Mouse (Mus musculus) frontal cortex, postnatal 14 days (tissue): ENCODE data around the gene Gpr34.

Experiments
- DNase-seq, 2 experiments: peaks; one replicate each; pipeline ENCODE4 v3.0.0; 2022; ENCODE audit warnings: low spot score in 2 of 2

Gene Gpr34

DNA sequence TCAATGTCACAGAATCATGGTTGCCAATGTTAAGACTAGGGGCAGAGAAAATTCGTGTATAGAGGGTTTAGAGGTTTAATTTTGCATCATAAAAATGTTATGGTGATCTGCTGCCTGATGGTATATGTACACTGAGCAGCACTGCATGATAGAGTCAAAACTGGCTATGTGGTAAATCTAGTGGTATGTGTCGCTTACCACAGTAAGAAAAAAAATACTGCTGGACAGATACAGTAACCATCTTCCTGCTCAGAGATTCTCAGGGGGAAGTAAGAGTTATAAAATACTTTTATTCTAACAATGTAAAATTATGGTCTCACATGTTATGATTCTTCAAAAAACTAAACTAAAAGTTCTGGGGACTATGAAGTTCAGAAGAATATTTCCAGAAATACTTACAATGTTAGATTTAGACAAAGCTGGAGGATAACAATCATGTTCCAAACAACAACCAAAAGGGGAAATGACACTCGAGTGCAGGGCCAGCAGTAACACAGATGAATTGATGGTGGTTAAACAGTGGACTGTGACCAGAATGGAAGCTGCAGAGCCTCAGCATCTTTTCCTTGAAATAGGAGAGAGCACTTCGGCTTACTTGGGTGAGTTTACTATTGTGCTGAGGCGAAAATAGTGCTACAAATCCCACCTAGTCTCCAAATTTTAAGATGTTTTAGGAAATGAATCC is at the start of gene Gpr34:
Gpr34 (plus strand) TSS at position 491 of the 685 bp plus-strand sequence.
- DNase-seq = no peak

DNA sequence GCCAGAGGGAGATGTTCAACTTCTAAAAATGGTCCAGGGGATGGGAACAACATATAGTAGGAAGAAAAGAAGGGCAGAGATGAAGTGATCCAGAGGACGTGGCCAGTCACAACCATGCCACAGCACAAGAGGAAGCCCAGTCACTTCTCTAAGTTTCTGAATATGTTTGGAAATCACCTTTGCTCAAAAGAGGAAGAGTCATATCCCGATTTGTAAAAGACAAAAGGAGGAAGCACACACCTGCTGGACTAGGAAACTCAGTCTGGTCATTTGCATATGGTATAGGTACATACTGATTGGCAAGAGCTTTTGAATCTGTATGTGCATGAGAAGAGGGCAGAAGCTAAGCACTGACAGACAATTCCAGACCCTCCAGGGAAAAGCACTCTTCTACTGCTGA is 32.5 kb upstream of the Gpr34 start:
- DNase-seq = no peak

DNA sequence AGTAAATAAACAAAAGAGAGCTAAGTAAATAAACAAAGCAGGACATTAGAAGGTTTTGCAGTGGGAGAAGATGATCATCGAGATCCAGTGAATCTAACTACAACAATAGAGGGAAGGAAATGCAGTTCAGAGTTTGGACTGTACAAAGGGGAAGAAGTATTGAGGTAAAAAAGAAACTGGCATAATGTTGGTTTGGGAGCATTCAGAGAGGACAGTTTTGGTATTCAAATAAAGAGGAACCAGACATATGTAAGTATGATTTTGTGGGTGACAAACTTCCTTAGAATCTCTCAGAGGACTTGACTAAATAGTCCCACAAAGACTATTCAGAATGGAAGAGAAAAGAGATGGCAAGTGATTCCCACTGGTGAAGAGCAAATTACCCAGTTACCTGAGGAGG is 31.9 kb upstream of the Gpr34 start:
- DNase-seq = no peak

DNA sequence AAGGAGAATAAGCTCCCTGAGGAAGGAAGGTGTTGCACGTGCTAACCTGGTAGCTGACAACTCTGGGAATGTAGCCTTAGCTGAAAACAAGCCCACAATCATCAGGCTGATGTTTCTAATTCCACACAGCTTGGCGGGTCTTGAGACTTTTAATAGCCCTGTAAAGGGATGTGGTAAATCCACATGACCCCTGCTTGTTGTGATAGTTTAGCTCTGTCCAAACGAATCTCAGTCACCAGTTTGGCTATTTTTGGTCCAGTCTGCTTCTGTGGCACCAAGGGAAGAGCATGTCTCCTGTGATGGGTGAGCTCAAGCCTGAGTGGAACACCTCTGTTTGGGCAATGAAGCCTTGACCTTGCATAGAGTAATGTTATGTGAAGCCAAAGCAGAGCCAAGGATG is 25.1 kb upstream of the Gpr34 start:
- no peak for DNase-seq

DNA sequence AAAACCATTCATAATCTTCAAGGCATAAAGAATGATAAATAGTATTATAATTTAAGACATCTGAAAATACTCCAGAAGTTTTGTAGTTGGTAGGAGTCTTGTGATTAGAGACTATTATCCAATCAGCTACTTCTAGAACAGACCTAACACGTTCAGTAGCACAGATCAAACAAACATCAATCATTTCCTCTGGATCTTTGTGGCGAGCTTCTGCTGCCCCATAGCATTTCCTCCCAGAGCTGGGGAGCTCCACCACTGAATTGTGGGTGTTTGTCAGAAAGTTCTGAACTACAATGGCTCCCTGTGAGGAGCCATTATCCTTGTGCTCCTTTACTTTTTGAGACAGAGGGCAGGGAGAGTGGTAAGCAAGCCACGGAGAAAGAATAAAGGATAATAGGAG is 24.1 kb upstream of the Gpr34 start:
- DNase-seq = no peak

DNA sequence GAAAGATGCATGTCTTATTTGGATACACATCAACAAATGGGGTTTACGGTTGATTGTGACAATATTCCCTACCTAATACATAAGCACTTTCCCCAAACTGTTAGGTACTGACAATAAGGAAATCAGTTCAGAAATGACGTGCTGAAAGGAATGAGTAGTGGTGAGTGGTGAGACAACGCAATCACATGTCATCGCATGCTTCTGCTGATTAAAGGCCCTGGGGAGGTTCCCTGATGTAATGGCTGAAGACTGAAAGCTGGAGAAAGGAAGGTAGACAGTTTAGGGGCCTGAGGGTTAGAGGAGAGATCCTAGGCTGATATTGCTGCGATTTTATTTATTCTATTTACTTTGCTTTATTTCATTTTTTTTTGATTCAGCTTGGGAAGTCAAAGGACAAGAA is 20.8 kb upstream of the Gpr34 start:
- no peak for DNase-seq

DNA sequence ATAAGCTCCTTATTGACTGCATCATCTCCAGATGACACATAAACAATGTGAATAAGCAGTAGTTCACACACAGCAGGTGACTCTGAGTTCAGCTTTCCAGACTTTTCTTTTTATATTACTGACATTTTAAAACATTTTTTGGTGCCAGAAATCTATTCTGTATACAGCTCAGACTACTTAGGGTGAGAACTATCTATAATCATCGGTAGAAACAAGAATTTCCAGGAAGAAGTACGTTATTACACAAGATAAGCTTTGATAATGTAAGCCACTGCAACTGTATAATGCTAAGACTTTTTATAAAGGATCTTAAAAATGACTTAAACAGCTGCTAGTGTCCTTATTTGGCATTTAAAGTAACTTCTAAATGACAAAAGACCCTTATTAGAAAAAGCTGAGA is 19.8 kb upstream of the Gpr34 start:
- no peak for DNase-seq

DNA sequence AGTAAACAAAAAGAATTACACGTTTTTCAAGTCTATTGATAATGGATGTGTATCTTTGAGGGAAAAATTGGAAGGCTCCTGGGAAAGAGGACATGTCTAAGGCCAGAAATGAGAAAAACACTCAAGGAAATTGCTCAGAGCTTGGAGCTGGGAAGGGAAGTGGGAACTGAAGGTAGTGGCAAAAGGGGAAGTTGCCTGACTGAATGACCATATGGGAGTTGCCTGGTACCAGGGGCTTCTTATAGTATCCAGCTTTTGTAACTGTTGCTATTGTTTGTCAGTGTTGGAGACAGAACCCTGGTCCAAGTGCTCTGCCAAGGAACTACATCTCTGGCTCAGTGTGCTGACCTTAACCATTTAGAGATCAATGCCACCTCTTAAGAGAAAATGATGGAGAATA is 15.2 kb upstream of the Gpr34 start:
- no peak for DNase-seq

DNA sequence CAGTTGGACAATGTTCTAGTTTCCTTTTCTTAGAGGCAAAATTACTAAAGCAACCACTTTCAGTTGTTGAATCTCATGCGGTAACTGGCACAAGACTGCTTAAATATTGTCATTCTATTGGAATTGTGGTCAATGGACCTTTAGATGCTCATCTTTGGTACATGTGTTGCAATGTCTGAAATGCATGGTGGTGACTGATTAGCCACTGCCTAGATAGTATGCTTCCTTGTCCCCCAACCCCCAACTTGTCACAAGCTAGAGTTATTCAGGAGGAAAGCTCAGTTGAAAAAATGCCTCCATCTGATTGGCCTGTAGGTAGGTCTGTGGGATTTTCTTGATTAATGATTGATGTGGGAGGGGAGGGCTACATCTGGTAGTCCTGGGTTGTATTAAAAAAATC is 14.6 kb upstream of the Gpr34 start:
- no peak for DNase-seq

DNA sequence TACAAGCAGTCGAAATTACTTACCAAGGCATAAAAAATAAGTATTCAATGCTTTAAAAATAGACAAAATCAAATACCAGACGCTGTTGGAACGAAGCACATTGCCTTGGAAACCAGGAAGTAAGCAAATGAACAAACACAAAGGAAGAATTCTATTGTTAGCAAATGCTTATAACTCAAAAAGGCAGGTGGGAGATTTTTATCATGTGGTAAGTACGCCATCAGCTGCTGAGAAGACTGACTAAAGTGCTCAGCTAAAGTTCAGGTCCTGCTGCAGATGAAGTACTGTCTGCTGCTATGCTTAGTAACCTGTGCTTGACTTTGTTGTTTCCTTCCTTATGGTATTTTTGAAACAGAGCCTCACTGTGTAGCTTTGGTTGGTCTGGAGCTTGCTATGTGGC is 13.4 kb upstream of the Gpr34 start:
- DNase-seq = no peak

DNA sequence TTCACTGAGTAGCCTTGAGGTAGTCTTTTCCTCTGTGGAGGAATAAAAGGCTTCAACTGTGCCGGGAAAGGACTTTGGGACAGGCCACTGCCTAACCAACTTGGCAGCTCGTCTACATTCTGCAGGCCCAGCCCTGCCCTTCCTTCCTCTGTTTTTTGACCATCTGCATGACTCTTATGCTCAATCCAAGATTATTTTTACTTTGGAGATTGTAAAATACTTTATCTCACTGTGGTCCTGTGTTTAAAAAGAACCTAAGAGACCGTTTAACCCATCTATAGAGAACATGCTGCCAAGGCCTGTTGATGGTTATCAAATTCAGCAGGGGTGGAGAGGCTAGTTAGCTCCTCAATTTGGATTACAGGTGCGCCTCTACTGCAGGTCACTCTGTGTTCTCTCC is 10.4 kb upstream of the Gpr34 start:
- DNase-seq = no peak

DNA sequence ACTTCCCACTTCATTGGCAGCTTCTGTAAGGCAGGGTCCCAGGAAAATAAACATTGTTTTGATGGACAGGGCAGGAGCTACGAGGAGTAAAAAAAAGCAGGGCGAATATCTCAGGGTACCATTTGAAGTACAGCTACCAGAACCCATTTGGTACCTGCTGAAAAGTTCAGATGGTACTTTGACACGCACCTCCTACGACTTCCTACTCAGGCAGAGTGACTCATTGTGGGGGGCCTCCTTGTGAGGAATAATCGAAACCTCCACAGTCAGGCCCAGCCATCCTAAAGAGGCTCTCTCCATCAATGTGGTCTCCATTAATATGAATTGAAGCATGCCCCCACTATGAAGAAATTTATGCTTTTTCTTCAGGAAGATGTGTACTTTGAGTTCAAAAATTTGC is 9.2 kb upstream of the Gpr34 start:
- DNase-seq = no peak

DNA sequence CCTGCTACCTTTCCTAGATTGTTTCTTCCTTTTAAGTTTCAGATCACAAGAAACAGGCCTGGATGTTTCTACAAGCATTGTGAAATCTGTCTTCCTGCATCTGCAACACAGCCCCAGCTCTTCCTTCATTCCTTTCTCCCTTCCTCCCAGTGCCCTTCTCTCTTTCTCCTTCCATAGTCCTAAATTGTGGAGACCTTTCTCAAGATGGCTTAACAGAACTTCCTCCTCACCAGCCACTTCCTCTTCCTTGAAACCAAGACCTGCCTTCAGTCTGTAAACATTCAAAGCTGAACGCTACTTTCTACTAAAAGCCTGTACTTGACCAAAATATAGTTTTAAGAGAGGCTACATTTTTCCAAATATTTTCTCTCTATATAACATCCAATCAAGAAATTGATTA is 4.5 kb downstream of the Gpr34 start:
- no peak for DNase-seq

DNA sequence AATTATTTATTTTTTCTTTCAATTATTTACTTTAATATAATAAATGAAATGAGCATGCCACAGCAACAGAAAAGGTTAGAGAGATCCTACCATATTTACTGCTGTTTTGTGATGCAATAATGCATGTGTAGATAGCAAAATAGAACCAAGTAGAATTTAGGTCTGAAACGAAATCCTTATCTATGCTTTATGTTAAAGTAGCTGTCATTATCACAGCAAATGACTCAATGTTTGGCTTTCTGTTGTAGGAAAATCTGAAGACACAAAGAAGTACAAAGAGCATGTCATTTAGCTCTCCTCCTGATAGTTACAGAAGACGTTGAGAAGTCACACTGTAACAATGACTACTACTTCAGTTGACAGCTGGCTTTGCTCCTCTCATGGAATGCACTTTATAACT is 7.0 kb downstream of the Gpr34 start:
- no peak for DNase-seq

DNA sequence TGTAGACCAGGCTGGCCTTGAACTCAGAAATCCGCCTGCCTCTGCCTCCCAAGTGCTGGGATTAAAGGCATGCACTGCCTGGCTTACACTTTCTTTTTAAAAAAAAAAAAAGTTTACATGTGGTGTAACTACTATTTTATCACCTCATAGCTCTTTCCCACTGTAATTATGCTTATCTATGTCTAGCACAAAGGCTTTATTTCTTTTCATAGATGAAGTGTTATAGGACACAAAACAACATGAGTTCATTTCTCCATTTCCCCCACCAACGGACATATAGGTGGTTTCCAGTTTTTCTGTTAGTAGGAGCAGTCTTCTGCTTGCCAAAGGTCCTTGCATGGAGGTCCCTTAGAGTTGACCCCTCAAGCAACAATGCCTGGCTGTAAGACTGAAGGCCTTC is 20.0 kb downstream of the Gpr34 start:
- DNase-seq = no peak

DNA sequence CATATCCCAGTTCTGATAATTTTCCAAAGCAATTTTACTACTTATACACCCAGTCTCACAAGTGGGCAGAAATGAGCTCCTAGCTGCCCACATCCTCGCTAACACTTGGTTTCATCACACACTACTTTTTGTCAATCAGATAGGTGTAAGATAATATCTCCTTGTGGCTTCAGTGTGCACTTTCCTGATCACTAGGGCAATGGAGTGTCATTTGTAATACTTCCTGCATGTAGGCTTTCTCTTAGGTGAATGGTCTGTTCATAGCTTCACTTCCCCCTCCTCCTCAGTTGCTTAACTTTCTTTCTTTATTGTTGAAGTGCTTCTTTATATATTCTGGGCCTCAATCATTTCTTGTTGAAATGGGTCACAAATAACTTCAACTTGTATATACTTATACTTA is 20.4 kb downstream of the Gpr34 start:
- DNase-seq = no peak

DNA sequence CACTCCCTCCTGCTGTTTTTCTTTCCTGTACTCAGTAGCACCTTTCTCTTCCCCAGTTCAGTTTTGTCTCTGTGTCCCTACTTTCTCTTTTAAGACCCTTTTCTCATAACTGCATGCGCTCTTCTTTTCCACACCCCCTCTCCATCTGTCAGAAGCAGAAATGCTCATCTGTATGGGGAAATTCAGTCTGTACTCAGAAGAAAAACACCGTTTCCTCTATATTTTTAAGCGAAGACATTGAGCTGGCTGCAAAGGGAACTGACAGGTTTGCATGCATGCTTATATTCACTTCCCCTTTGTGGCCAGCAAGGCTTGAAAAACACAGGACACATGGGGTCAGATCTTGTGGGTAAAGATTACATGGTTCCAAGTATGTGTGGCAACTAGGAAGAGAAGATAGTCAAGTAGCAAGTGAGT is 23.1 kb downstream of the Gpr34 start:
- no peak for DNase-seq

DNA sequence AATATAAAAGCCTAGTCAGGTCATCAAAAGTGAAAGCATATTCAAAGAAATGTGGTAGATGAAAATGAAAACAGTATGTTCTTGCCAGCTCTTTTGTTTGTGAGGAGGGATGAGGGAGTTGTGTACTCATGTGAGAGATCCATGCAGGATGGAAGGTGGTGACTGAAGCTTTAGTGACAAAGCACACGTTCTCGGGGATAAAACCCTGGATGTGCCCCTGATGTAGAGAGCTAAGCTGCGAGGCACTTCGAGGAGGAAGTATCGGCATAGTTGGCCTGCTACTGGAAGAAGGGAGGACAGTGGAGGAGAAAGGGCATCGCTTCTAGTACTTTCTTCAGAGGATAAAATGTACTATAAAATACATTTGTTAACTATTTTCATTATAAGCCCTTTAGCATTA is 24.0 kb downstream of the Gpr34 start:
- DNase-seq = no peak

DNA sequence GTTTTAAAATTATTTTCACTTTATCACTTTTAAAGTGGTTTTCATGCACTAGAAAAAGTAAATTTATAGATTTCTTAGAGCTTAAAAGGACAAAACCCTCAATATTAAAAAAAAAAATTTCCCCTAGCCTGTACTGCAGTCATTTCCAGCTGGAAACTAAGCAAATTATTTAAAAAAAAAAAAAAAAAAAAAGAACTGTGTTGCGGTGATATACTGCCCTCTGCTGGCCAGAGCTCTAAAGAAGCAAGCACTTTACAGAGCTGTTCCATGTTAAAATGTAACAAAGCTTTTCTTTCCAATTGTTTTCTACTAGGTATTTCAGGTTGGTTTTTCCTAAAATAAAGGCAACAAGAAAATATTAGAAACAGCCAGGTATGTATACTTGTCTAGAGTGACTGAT is 24.8 kb downstream of the Gpr34 start:
- peak in 1 of 2 experiments; percentile 14 for DNase-seq

DNA sequence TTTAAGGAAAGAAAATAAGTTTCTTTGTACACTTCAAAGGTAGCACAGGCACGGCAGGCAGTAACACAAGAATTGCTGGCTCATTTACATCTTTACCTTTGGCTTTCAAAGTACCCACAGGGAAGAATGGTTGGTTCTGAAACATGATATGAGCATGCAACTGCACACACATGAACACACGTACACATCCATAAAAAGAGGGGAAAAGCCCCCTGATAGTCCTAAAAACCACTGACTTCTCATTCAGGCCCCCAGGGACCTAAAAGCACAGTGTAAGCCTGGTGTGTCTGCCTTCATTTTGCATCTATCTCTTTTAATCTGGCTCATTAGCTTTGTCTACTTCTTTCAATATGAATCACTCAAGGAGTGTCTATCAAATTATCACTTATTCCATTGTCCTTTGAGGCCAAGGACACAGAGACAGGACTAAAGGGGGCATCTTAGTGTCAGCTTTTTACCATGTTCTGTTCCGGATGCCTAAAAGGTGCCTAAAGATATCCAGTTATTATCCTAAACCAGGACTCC is 26.8 kb downstream of the Gpr34 start:
- DNase-seq = no peak

DNA sequence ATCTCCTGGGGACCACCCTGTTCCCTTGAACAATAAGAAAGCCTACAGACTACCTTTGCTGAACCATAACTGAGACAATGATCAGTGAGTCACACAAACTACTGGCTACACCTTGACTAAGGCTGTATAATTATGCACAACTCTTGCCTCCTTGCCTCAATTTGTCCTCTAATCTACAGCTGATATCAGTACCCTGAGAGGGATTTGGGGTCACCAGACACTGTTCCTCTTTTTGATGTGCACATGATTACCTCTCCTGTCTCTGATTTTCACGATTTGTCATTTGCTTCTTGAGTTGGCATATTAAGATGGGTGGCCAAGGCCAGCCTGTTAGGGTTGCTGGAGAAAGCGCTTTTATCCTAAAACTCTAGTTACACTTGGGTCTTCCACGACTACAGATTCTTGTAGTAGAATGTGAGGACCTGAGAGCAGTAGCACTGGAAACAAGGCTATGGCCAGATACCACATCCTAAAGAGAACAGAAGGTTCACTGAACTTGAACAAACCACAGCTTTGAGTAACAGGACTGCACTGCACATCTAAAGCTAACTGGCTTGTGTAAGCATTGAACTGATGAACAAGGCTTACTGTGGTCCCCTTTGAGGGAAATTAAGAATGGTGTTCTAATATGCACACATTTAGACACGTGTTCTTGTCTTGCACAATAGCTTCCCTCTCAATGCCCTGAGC is 27.5 kb downstream of the Gpr34 start:
- no peak for DNase-seq

DNA sequence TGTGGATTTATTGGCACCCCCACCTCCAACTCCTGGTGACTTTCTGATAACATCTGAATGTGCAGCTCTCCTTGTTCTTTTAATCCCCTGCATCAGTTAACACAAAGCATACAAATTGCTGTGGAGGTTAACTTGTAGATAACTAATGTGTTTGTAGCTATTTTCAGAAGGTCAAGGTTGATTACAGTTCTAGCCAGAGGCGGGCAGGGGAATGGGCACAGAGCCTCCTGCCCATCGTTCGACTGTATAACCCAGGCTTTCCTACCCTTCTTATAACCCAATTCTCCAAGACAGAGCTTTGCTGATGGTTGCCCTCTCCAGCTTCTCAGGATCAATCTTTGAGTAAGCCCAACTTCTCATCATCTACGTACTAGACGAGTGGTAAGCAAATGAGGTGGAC is 29.2 kb downstream of the Gpr34 start, which contains the start of gene Gpr82:
Gpr82 (plus strand) TSS at position 301 of the 400 bp plus-strand sequence.
- DNase-seq = no peak

DNA sequence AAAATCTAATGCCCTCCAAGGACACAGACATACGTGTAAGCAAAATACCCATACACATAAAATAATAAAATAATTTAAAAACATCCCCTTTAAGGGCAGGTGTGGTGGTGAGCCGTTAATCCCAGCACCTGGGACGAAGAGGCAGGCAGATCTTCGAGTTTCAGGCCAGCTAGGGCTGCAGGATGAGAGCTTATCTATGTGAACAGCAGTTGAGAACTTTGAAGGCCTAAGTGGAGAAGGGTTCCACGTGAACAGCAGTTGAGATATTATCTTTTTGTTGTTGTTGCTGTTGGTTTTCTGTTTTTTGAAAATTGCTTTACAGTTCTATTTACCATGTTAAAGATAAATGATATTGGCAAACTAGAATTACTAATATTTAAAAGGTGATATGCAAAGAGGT is 37.0 kb downstream of the Gpr34 start:
- DNase-seq = no peak

DNA sequence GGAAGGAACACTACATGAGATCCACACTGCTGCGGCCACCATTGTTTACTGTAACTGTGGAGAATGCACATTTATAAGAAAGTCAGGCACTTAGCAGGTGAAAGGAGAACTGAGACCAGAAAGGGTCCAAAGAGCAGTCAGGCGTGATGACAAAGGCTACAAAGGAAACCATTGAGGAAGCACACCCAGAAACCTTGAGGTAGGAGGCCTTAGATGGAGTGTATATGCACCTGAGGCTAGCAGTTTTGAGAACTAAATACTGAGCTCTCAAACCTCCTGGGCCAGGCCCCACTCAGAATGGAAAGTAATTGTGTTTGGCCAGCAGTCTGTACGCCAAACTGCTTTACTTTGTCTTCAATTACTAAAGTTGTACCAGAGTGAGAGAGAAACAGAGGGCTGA is 38.5 kb downstream of the Gpr34 start:
- DNase-seq = no peak
